Mouse (Mus musculus): ENCODE measurements around the gene Them4. TPM values are rescaled to one million over a fixed set of nuclear protein-coding genes. Genes with fewer than 3 reads are reported as not detected.

Gene Them4
- polyA plus RNA-seq, 1 experiment, result 2.1 TPM

DNA sequence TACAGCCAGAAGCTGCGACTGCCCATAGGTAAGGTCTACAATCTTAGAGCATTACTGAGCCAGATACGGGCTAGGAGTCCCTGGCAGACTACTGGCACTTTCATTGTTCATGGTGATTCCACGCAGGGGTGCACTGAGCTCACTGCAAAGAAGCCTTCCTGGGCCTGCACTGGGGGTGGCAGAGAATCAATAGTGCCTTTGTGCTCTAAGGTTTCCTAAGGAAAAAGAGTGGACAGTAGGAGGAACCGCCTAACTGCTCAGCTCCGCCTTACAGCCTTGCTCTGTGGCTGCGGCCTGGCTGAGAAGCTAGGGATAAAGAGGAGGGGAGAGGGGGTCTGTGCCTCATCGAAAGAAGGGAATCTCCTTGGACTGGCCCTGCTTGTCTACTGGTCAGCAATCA, 52.2 kb downstream of the Them4 start, which contains the start of gene C2cd4d:
Gene C2cd4d, plus strand, starts transcription at position 301 of the 400 bp plus-strand sequence.
- Histone ChIP-seq H3ac (ENCODE audit: control insufficient read depth, insufficient read length, low read depth) (no peak within 1 kb of the TSS), H3K4me3 (ENCODE audit: insufficient read depth, poor library complexity, severe bottlenecking) (no peak within 1 kb of the TSS), H3K36me3 (ENCODE audit: control insufficient read depth, insufficient read depth) (no peaks in the 10 kb centered on the region), H3K79me2 (ENCODE audit: control insufficient read depth, insufficient read depth) (no peaks in the 10 kb centered on the region), H3K27me3 (ENCODE audit: control insufficient read depth, insufficient read depth, insufficient read length) (peaks cover 18% of the 10 kb centered on the region), H3K79me3 (ENCODE audit: low read depth) (no peaks in the 10 kb centered on the region)
- no peak for TF ChIP-seq USF1 (IDR thresholded peaks at IDR 0.05; ENCODE audit: low read depth)
- TF ChIP-seq CTCF (IDR thresholded peaks at IDR 0.05; ENCODE audit: control insufficient read depth, insufficient read depth, insufficient read length), result no peak
- no peak for TF ChIP-seq CEBPB (IDR thresholded peaks at IDR 0.05; ENCODE audit: low read depth)
- no peak for TF ChIP-seq MAX (IDR thresholded peaks at IDR 0.05)
- TF ChIP-seq MYOD1 (IDR thresholded peaks at IDR 0.05; ENCODE audit: control insufficient read depth, insufficient read length, low read depth), result no peak
- no peak for TF ChIP-seq FOSL1 (IDR thresholded peaks at IDR 0.05; ENCODE audit: insufficient read depth, low read length, poor library complexity, severe bottlenecking)
- no peak for TF ChIP-seq MYOG (IDR thresholded peaks at IDR 0.05; ENCODE audit: control insufficient read depth, extremely low read depth, insufficient read length)

DNA sequence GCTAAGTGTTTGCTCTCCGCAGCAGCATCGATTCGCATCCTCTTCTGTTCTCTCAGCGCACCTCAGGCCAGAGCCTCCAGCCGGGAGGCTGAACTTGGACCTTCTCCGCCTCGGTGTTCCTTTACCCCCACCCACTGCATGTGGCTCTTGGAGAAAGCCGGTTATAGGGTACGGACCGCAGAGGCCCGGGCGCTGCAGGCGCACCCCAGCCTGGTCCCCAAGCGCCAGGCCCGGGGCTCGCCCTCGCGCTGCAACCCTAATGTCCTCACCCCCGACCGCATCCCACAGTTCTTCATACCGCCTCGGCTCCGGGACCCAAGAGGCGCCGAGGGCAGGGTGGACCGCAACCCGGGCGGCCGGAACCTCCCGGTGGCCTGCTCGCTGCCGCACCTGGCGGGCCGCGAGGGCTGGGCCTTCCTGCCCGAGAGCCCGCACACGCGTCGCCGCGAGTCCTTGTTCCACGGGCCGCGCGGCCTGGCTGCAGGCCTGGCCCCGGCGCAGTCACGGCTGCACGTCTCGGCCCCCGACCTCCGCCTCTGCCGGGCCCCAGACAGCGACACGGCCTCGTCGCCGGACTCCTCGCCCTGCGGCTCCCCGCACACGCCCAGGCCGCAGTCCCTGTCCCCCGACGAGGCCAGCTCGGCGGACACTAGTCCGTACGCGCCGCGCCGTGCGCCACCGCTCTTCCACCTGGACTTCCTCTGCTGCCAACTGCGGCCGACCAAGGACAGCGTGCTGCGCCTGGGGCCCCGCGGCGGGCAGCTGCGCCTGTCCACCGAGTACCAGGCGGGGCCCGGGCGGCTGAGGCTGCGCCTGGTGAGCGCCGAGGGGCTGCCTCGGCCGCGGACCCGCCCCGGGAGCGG, 53.6 kb downstream of the Them4 start:
- TF ChIP-seq MYOG (IDR thresholded peaks at IDR 0.05; ENCODE audit: control insufficient read depth, extremely low read depth, insufficient read length) (no peak), CEBPB (IDR thresholded peaks at IDR 0.05; ENCODE audit: low read depth) (no peak), MAX (IDR thresholded peaks at IDR 0.05) (no peak), MYOD1 (IDR thresholded peaks at IDR 0.05; ENCODE audit: control insufficient read depth, insufficient read length, low read depth) (no peak), USF1 (IDR thresholded peaks at IDR 0.05; ENCODE audit: low read depth) (no peak), FOSL1 (IDR thresholded peaks at IDR 0.05; ENCODE audit: insufficient read depth, low read length, poor library complexity, severe bottlenecking) (no peak)
- Histone ChIP-seq H3K27me3 (ENCODE audit: control insufficient read depth, insufficient read depth, insufficient read length) (peaks cover 18% of the 10 kb centered on the region), H3K4me3 (ENCODE audit: insufficient read depth, poor library complexity, severe bottlenecking) (no peak overlapping the region), H3K79me2 (ENCODE audit: control insufficient read depth, insufficient read depth) (no peaks in the 10 kb centered on the region), H3ac (ENCODE audit: control insufficient read depth, insufficient read length, low read depth) (no peak overlapping the region), H3K79me3 (ENCODE audit: low read depth) (no peaks in the 10 kb centered on the region), H3K36me3 (ENCODE audit: control insufficient read depth, insufficient read depth) (no peaks in the 10 kb centered on the region)

DNA sequence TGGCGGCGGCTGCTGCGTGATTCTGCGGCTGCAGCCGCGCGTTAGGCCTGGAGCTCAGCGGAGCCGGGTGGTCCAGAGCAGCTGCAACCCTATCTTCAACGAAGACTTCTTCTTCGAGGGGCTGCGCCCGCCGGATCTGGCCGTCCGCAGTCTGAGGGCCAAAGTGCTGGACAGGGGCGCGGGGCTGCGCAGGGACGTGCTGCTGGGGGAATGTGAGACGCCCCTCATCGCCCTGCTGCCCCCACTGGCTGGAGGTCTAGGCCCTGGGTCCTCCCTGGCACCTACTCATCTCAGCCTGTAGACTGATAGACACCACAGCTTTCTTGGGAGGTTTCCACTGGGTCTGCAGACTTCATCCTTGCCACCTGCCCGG, 54.3 kb downstream of the Them4 start:
- no peaks in the 10 kb centered on the region for H3K79me2 ChIP-seq (ENCODE audit: control insufficient read depth, insufficient read depth)
- H3K4me3 ChIP-seq (ENCODE audit: insufficient read depth, poor library complexity, severe bottlenecking), result no peak overlapping the region
- no peaks in the 10 kb centered on the region for H3K79me3 ChIP-seq (ENCODE audit: low read depth)
- H3ac ChIP-seq (ENCODE audit: control insufficient read depth, insufficient read length, low read depth), result no peak overlapping the region
- H3K27me3 ChIP-seq (ENCODE audit: control insufficient read depth, insufficient read depth, insufficient read length), result peaks cover 18% of the 10 kb centered on the region
- TF ChIP-seq USF1 (IDR thresholded peaks at IDR 0.05; ENCODE audit: low read depth), result no peak
- TF ChIP-seq MAX (IDR thresholded peaks at IDR 0.05), result no peak
- no peak for TF ChIP-seq CEBPB (IDR thresholded peaks at IDR 0.05; ENCODE audit: low read depth)
- no peak for TF ChIP-seq MYOD1 (IDR thresholded peaks at IDR 0.05; ENCODE audit: control insufficient read depth, insufficient read length, low read depth)
- TF ChIP-seq CTCF (IDR thresholded peaks at IDR 0.05; ENCODE audit: control insufficient read depth, insufficient read depth, insufficient read length), result no peak
- no peak for TF ChIP-seq MYOG (IDR thresholded peaks at IDR 0.05; ENCODE audit: control insufficient read depth, extremely low read depth, insufficient read length)
- TF ChIP-seq FOSL1 (IDR thresholded peaks at IDR 0.05; ENCODE audit: insufficient read depth, low read length, poor library complexity, severe bottlenecking), result no peak
- no peaks in the 10 kb centered on the region for H3K36me3 ChIP-seq (ENCODE audit: control insufficient read depth, insufficient read depth)

DNA sequence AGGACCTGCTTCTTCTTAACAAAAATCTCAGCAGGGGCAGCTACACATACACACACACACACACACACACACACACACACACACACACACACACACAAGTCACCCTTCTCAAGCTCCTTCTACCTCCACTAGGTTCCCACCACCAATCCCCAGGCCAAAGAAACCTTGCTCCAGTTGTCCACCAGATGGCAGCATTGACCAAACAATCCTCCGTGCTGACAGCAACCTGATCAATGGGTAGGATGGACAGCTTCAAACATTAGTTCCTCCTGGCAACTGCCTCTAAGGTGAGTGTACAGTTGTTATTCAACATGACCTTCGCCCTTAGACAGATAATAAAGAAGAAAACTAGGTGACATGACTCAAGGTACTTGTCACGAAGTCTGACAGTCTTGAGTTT, 56.9 kb downstream of the Them4 start:
- TF ChIP-seq FOSL1 (IDR thresholded peaks at IDR 0.05; ENCODE audit: insufficient read depth, low read length, poor library complexity, severe bottlenecking) (no peak), CTCF (IDR thresholded peaks at IDR 0.05; ENCODE audit: control insufficient read depth, insufficient read depth, insufficient read length) (peak; percentile 86), MYOG (IDR thresholded peaks at IDR 0.05; ENCODE audit: control insufficient read depth, extremely low read depth, insufficient read length) (no peak), USF1 (IDR thresholded peaks at IDR 0.05; ENCODE audit: low read depth) (no peak), MAX (IDR thresholded peaks at IDR 0.05) (no peak)
- Histone ChIP-seq H3K79me2 (ENCODE audit: control insufficient read depth, insufficient read depth) (no peaks in the 10 kb centered on the region), H3K4me3 (ENCODE audit: insufficient read depth, poor library complexity, severe bottlenecking) (no peak overlapping the region)

DNA sequence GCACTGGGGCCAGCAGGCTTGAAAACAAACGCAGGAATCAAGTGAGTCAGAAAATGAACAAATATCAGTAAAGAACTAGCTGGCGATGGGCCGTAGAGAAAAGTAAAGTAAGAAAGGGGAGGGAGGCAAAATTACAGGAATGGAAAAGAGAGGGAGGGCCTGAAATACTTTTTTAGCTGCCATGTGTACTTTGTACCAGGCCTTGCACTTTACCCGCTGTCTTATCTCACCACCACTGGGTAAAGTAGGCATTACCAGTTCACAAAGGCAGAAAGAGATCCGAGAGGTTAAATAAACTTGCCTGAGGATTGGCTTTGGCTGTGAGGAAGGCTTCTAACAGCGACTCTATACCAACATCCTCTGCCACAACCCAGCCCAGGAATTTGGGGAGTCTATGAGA, 57.6 kb downstream of the Them4 start:
- H3ac ChIP-seq (ENCODE audit: control insufficient read depth, insufficient read length, low read depth), result no peak overlapping the region
- peaks cover 18% of the 10 kb centered on the region for H3K27me3 ChIP-seq (ENCODE audit: control insufficient read depth, insufficient read depth, insufficient read length)
- no peaks in the 10 kb centered on the region for H3K79me2 ChIP-seq (ENCODE audit: control insufficient read depth, insufficient read depth)
- TF ChIP-seq MYOD1 (IDR thresholded peaks at IDR 0.05; ENCODE audit: control insufficient read depth, insufficient read length, low read depth), result no peak
- no peak for TF ChIP-seq MYOG (IDR thresholded peaks at IDR 0.05; ENCODE audit: control insufficient read depth, extremely low read depth, insufficient read length)
- no peak for TF ChIP-seq CTCF (IDR thresholded peaks at IDR 0.05; ENCODE audit: control insufficient read depth, insufficient read depth, insufficient read length)
- no peak for TF ChIP-seq FOSL1 (IDR thresholded peaks at IDR 0.05; ENCODE audit: insufficient read depth, low read length, poor library complexity, severe bottlenecking)
- no peak for TF ChIP-seq CEBPB (IDR thresholded peaks at IDR 0.05; ENCODE audit: low read depth)
- TF ChIP-seq MAX (IDR thresholded peaks at IDR 0.05), result no peak
- no peak for TF ChIP-seq USF1 (IDR thresholded peaks at IDR 0.05; ENCODE audit: low read depth)
- H3K36me3 ChIP-seq (ENCODE audit: control insufficient read depth, insufficient read depth), result no peaks in the 10 kb centered on the region
- H3K79me3 ChIP-seq (ENCODE audit: low read depth), result no peaks in the 10 kb centered on the region
- H3K4me3 ChIP-seq (ENCODE audit: insufficient read depth, poor library complexity, severe bottlenecking), result no peak overlapping the region

More for the DNA sequence above, 56.9 kb downstream of the Them4 start:
- Histone ChIP-seq H3K79me3 (ENCODE audit: low read depth) (no peaks in the 10 kb centered on the region), H3K36me3 (ENCODE audit: control insufficient read depth, insufficient read depth) (no peaks in the 10 kb centered on the region), H3ac (ENCODE audit: control insufficient read depth, insufficient read length, low read depth) (no peak overlapping the region), H3K27me3 (ENCODE audit: control insufficient read depth, insufficient read depth, insufficient read length) (peaks cover 18% of the 10 kb centered on the region)
